In genomic region chr14:101608519-101609368, GRCm38 (mm10) we compare ENCODE assay signal across 8 mouse cellular contexts. TPM values are rescaled to one million over a fixed set of nuclear protein-coding genes. Genes with fewer than 3 reads are reported as not detected.
DNase-seq lines count a peak whose midpoint lies in the region; ATAC-seq lines count a peak whose summit lies in the region.

Gene Tbc1d4, minus strand, starts transcription at chr14:101609191.

- ATAC-seq in activated CD4-positive, CD25-positive, alpha-beta regulatory T cell, adult 4 months: peak; percentile 38
- peak; percentile 92 for ATAC-seq in common myeloid progenitor, adult 5-6 weeks (replicated peaks; ENCODE audit: low read depth, poor library complexity, severe bottlenecking)
- ATAC-seq in megakaryocyte progenitor cell, adult 5-6 weeks (replicated peaks; ENCODE audit: poor library complexity): peak; percentile 92

- intact Hi-C loops in left cerebral cortex, postnatal 10 days (cut with DNase I): loop anchor here (5.0 kb wide), 1 partner anchor 91 kb away; no protein-coding TSS in a partner anchor

- DNase-seq in gastrocnemius, postnatal 10 days: peak; percentile 74
- DNase-seq in induced T-regulatory cell, adult 2 months (ENCODE audit: low read depth): peak; percentile 65
- peak; percentile 43 to 85 for DNase-seq in left cerebral cortex, postnatal 10 days (ENCODE audit: extremely low spot score in 1 of 2, low spot score in 2 of 2)
- peak; percentile 60 for DNase-seq in right cerebral cortex, postnatal 14 days
- DNase-seq in urinary bladder, postnatal 36 days (ENCODE audit: low spot score in 2 of 2): peak; percentile 81 to 83

RNA-seq across cellular contexts. Expression of gene Tbc1d4, which starts in this region (rescaled TPM):
- polyA plus RNA-seq in activated CD4-positive, CD25-positive, alpha-beta regulatory T cell, adult 4 months (2017; shearing (Covaris generic)): 100 to 1,000 TPM; 118 to 135 TPM
- total RNA-seq in common myeloid progenitor, adult 5-6 weeks (2017): 17.2 and 20.1 TPM in 2 replicates
- total RNA-seq in gastrocnemius, postnatal 10 days (2021): 10 to 100 TPM; 28.5 to 36.4 TPM
- 1 to 10 TPM; 5.7 to 6.2 TPM for total RNA-seq in left cerebral cortex, postnatal 10 days (2021)
- 9.4 and 11.5 TPM in 2 replicates for total RNA-seq in megakaryocyte progenitor cell, adult 5-6 weeks (2015)
- 7.5 and 8.1 TPM in 2 replicates for total RNA-seq in megakaryocyte progenitor cell, adult 5-6 weeks (2017)

Comparison
In these comparisons a context has a peak if more than half of its experiments do, and no peak if none do; other contexts are left out.
1. Peak in every context shown above with its lines: DNase-seq and ATAC-seq.
2. ATAC-seq: peak in every context shown above with its lines; median percentile 92 in common myeloid progenitor, adult 5-6 weeks; 92 in megakaryocyte progenitor cell, adult 5-6 weeks; 38 in activated CD4-positive, CD25-positive, alpha-beta regulatory T cell, adult 4 months.